Mouse (Mus musculus) cerebellum, postnatal 14 days (tissue): ENCODE measurements around the gene Lmx1b.

ENCODE experiments used
- DNase-seq, 2 experiments: peaks; one replicate each; pipeline ENCODE4 v3.0.0; 2021; ENCODE audit warnings: mixed read lengths in 2 of 2

The Lmx1b gene

DNA sequence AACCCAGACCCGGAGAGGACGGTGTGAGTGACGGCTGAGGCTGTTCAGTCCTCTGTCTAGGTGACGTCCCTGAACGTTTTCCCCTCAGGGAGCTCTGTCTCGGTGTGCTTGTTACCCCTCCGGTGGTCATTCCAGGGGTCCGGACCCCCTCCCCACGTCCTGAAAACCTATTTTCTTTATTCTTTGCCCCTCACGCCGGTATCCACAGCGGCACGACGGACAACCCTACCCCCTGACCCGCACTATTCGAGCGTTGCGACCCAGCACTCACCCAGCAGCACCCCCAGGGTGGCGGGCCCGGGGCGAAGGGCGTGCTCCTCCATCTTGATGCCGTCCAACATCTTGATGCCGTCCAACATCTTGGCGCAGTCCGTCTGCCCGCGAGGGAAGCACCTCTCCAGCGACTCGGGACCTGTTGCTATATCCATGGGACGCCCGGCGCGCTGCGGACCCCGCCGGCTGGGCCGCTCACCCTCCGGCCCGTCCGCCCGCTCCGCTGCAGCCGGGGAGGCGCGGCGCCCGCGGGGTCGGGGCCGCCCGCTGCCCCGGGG is at the start of gene Lmx1b:
Gene Lmx1b (minus strand): TSS at position 341 of the 551 bp plus-strand sequence.
- no peak for DNase-seq

DNA sequence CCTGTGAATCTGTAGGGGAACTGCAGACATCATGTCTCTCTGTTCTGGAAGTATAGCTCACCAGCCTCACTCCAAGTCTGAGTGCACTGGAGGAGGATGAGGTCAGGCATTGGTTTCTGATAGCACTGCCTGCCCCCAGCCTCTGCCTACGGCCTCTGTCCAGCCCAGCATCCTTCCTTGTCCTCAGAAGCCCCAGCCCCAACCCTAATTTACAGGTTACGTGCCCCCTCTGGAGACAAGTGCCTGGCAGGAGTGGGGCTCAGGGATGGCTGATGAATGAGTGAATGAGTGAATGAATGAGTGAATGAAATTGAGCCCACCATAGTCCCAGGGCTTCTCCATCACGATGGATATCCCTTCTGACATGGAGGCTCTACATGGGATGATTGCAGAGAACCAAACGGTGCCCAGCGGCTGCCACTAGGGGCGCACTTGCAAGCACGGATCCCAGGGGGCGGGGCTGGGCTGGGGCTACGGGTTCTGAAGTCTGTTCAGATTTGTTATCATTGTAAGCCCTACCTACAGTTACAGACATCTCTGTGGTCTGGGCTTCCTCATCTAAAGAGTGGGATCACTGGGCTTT is 49.7 kb upstream of the Lmx1b start:
- peak; percentile 61 to 88 for DNase-seq

DNA sequence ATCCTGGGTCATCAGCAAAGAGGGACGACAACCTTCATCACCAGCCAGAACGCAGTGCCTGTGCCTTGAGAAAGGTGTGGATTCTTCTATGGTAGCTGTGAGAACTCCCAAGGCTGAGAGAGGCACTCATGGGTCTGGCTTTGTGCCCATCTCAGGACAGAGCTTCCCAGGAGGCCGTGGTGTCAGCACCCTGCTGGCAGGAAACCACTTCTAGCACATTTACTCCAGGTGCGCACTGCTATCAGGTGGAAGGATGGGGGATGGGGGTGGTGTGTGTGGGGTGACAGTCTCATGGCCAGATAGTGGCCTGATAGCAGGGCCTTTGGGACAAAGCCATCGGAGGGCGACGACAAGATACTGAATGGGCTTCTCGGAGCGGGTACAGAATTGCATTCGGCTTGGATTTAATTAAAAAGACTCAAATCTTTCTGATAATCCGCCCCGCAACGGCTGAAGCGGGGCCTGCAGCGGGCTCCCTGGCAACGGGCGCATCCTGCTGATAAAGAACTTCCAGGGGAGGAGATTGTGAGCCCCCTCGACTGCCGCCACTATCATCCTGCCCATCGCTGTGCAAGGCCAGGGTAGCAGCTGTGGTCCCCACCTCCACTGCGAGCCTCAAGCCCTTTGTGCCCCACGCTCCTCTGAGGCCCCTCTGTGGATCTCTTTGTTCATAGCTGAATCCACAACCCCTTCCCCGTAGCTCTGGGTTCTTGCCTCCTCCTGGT is 49.0 kb upstream of the Lmx1b start:
- no peak for DNase-seq

DNA sequence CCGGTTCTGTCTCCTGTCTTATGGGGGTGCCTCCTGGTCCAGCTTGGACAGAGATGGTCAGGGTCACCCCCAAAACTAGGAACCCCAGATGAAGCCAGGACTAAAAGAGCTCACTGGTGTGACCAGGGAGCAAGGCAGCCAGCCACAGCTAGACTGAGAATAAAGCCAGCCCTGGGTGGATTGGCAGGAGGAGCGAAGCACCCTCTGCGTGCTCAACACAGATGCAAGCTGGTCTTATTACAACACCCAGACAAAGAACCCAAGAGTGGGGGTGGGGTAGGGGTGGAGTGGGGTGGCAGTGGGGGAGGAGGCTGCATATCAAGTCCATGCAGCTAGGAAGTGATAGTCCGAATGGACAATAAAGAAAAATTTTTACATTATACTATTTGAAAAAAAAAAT is 43.3 kb upstream of the Lmx1b start:
- DNase-seq: no peak

DNA sequence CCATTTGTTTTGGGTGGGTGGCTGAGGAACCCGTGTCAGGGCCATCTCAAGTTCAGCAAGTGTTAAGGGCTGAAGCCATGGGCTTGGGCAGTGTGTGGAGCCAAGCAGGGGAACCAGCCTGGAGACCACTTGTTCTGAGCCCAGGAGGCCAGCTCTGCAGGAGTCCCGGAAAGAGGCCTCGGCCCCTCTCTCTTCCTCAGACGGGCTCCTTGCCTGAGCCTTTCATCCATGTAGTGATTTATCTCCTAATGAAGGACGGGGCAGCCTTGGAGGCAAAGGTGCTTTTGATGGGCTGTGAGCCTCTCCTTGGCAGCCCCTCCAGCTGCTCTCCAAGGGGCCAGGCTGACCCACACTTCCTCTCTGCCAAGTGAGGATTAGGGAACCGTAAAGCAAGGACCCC is 42.8 kb upstream of the Lmx1b start:
- DNase-seq: no peak

DNA sequence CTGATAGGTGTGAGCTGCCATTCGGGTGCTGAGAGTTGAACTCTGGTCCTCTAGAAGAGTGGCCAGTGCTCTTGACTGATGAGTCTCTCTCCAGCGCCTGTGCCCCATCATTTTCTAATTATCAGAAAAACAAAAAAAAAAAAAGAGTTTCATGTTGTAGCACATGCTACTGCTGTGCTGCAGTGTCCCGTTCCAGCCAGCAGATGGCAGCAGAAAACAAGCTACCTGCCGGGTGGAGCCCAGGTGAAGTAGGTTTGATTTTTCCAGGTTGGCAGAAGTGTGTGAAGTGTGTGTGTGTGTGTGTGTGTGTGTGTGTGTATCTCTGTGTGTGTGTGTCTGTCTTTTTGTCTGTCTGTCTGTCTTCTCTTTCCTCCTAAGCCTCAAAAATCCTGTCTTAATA is 41.9 kb upstream of the Lmx1b start:
- peak; percentile 88 to 93 for DNase-seq

DNA sequence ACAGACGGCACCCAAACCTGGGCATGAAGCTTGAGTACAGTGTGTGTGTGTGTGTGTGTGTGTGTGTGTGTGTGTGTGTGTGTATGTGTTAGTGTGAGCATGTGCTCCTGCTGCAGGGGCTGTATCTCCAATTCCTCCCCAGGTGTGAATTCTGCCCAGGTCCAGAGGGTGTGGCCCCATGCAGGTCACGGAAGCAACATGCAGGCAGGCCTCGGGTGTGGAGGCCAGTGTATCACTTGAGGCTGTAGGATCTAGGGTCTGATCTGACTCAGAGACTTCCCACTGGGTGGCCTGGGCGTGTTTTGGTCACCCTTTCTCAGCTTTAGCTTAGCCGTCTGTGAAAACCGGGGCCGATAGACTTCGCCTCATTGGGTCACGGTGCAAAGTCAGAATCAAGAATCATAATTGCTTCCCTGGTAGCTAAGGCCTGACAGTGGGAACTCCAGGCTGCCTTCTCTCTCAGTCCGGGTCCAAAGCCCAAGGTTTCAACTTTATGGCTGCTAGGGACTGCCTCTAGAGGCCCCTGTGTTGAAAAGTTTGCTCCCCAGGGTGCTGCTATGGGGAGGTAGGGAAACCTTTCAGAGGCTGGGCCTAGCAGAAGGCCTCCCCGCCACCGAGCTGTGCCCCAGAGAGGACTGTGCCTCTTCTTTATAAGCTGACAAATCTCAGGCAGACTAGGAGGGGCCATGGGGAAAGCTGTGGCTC is 38.8 kb upstream of the Lmx1b start:
- DNase-seq: no peak

DNA sequence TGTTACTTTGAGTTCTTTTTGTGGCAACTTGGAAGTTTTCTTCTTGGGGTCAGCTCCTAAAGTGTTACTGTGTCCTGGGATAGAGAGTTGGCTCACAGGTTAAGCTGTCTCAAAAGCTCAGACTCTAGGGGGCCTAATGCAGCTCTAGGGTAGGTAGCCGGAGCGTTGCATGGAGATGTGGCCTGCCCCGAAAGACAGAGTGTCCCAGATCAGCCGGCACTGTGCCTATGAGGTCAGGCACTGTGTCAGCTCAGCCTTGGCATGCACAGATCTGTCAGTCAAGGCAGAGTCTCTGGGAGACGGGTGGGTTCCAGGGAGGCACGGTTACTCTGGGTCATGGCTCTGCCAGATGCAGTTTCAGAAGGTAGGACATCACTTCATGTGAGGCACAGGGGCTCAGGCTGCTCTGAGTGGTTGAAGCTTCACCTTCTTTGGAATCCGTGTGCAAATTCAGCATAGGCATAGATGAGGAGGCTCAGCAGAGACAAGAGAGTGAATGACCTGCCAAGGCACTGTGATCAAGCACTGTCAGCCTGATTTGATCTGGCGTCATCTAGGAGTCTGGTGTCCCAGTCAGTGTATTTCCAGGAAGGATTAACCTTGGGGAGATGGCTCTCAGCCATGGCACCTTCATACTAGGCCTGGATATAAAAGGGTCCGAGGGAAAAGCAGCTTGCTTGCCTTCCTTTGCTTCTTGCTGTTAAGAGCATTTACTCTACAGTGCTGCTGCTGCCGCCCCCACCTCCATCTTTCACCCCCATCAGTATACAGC is 32.6 kb upstream of the Lmx1b start:
- DNase-seq: peak in 1 of 2 experiments; percentile 29

DNA sequence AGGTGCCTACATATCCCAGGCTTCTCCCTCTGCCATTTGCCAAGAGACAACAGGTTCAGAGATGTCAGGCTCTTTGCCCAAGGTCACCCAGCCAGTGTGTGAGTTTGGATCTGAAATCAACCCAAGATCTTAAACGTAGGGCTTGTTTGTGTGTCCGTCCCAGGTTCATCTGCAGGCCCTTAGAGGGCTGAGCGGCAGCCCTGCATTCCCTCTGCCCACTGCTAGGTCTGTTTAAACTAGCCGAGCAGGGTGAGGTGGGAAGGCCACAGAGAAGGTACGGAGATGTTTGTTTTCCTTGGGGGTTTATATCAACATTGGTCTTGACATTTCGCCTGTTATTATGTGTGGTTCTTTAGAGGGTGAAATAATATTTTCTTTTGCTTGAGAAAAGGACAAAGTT is 28.4 kb upstream of the Lmx1b start:
- DNase-seq: no peak

DNA sequence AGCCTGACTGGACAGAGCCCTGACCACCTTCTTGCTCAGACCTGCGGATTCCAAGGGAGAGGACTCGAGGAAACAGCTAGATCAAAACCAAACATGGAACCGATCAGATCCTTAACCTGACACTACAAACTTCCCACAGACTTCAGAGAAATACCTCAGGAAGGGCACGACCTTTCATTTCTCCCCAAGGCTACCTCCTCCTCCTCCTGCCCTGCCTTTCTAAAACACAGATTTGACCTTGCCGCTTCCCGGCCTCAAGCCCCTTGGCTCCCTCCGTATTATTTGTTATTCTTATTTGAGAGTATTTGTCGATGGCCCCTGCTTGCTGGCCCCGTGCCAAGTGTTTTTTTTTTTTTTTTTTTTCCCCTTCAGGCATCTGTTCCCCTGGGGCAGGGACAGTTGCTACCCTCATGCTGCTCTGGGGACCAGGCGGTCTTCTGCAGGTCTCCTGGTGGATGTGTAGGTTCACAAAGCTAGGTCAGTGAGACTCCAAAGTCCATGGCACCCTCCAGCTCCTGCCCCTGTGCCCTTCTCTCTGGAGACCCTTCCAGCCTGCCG is 26.2 kb upstream of the Lmx1b start:
- no peak for DNase-seq

DNA sequence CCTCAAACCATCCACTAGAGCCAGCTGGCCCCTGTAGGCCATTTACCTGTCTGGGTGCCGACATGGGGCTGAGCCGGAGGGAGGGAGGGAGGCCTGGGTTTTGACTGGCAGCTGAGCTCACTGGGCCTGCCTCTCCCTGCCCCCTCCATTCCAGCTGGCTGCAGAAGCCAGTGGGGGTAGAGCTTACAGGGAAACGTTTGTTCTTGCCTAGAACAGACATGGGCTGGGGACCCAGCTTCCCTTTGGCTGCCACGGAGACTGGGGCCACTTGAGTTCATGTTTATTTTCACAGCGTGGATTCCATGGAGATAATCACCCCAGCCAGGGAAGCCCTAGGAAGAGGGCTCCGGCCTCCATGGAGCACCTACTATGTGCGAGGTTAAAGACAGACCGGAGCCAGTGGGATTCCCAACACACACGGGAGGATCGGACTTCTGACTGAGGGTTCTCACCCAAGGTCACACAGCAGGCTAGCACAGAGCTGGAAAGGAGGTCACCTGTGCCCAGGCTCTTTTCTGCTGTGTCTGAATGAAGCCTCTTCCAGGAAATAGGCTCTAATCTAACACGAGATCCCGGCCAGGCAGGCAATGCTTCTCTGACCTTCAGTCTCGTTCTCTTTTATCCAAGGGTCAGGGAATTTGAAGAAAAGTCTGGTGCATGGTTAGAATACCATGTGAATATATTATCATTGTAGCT is 25.2 kb upstream of the Lmx1b start:
- DNase-seq: no peak

DNA sequence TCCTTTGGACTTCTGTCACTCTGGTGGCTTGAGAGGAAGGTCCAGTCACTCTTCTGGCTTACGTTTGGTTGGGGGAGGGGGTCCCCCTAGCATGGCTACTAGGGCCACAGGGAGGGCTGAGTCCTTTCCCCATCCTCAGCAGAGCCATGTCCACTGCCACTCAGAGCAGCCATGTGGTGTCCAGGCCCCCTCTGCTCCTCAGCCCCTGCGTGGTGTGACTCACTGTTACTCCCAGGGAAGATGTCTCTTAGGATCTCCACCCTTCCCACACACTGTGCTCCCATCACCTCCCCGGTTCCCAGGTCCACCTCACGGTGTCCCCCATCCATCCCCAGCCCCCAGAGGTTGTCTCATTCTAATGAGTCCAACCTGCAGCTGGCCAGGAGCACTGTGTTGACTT is 24.4 kb upstream of the Lmx1b start:
- DNase-seq: no peak

DNA sequence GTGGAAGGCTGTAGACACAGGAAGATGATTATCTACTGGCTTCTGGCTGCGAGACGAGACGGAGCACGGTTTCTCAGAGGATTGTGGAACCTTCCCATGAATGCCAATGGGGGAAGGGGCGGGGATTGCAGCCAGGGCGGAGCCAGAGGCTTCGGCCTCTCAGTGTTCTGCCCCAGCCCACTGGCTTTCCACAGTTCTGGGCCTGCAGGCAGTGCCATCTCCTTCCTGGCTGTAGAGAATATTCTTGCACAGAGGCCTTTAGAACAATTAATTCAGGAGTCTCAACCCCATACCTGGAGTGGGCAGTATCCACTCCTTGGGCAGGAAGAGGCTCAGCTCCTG is 18.9 kb upstream of the Lmx1b start:
- DNase-seq: no peak

DNA sequence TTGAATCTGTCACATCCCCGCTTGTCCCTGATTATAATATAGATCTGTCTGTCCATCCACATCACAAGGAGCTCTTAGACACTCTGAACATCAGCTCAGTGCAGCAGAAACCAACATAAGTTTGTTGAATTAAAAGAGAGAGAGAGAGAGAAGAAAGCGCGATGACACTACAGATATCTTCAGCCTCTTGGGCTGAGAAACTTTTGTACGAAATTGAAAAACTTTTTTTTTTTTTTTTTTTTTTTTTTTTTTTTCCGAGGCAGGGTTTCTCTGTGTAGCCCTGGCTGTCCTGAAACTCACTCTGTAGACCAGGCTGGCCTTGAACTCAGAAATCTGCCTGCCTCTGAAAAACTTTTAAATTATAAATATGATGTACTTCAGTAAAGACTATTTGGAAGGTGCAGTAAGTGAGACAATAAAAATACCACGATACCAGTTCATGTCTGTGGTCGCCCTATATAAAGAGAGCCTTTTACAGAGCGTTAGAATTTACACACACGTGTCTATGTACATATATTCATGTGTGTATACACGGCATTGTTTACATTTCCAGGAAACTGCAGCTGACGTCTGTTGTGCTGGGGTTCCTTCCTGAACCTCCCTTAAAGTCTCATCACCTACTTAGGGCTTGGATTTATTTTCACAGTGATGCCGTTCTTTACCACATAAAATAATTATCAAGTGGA is 18.4 kb upstream of the Lmx1b start:
- no peak for DNase-seq

DNA sequence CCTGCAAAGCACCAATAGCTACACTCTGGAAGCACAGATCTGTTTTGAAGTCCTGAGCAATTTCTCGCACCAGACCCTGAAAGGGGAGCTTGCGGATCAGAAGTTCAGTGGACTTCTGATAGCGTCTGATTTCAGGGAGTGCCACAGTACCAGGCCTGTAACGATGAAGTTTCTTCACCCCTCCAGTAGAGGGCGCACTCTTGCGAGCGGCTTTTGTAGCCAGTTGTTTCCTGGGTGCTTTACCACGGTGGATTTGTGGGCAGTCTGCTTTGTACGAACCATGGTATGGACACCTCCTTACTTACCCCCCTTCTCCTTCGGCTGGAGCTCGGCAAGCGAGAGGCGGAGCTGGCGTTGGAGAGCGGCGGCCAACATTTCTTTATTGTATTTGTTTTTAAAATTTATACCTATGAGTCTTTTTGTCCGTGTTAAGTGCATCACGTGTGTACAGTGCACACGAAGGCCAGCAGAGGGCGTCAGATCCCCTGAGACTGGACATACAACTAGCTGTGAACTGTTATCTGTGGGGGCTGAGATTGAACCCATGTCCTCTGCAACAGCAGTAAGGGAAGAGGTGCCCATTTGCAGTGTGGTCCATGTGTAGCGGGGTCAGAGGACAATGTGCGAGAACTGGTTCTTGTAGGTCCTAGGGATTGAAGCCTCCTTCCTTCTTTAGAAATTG is 12.3 kb upstream of the Lmx1b start:
- no peak for DNase-seq

DNA sequence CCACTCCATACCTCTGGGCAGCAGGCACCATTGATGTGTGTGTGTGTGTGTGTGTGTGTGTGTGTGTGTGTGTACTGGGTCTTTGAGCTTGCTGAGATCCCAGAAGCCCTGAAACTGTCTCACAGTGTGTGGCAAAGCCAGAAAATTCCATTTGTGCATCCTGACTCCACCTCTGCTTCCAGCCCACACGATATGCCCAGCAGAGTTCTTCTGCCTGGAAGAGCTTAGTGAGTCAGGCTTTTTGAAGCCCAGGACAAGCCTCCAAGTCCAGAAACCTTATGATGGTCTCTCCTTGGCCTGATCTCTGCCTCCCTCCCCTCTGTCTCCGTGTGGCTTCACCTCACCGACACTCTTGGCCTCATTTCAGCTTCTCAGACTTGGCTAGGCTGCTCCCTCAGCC is 9.1 kb upstream of the Lmx1b start:
- DNase-seq: no peak

DNA sequence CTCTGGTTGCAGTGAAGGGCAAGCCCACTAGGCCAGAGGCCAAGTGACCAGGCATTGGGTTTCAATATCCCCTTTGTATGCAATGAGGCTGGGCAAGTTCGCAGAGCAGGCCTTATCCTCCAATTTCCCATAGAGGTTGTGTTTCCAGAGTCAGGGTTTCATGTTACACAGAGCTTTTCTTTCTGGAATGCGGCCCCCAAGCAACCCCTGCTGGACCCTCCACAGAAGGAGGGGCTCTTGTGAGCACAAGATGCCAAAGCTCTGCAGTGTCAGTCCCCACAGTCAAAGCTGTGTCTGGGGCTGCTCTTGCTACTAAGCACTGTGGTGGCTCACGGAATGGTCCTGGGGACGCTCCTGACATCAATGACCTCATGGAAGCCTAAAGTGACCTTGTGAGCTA is 8.6 kb upstream of the Lmx1b start:
- no peak for DNase-seq

DNA sequence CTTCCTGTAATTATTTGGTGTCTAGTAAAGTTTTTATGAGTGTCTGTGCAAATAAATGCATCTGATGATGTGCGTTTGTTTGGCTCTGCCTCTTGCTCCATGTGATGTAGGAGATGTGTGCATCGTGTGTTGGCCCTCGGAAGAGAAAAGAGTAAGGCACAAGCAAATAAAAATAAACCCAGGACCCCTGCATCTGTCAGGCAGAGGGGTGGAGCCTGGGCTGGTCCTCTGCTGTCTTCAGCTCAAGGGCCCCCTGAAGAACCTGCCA is 5.9 kb upstream of the Lmx1b start:
- no peak for DNase-seq

DNA sequence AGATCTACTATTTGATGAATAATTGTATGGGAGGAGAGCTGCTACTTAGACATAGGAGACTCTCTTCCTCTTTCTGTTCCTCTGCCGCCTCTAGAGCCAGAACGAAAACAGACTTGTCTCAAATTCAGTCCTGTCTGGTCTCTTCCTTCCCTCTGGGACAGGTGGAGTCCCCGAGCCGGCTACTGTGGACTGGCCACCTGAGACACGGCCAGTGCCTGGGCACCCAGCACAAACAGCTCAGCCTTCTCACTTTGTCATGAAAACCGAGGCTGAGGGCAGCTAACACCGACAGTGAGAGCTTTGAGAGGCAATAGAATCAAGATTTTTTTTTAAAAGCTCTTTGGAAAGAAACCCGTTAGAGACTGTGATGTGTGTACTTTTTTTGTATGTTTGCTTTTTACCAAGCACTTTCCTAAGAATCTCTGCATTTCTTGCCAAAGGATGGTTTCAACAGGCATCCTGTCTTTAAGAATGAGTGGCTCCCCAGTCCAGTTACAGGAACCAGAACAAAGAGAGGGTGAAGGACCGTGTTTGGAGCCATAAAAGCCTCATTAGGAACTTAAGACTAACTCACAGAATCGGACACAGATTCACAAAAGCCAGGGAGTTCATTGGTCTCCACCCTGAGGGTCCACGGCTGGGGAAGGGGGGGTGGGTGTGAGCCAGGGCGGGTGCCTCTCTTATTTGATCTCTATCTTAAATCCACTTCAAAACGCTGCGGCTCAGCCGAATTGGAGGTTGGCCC is 5.4 kb upstream of the Lmx1b start:
- DNase-seq: no peak
